Mouse (Mus musculus) thymus, adult 2 months (tissue): ENCODE data around the gene Coq8a.

Experiments
- CTCF ChIP-seq: fragments of 200-500 bp; IDR thresholded peaks from 2 replicates; pipeline ENCODE4 v1.5.1; 2012; ENCODE audit warnings: mild to moderate bottlenecking, control low read depth, low read length, moderate library complexity, borderline replicate concordance; ENCODE audit not compliant: control insufficient read depth, poor library complexity, insufficient read depth; ENCODE audit errors: extremely low read depth
- POLR2A ChIP-seq: fragments of 200-500 bp; IDR thresholded peaks from 2 replicates; pipeline ENCODE4 v1.6.1; 2012; ENCODE audit warnings: mild to moderate bottlenecking, low read length, control low read depth, moderate library complexity; ENCODE audit not compliant: control insufficient read depth, poor library complexity, insufficient read depth; ENCODE audit errors: extremely low read depth

GRCm38 (mm10) chr1:180197956-180198355 is 1.4 kb downstream of the Coq8a start:
- TF ChIP-seq POLR2A (no peak), CTCF (no peak)
